Mouse (Mus musculus): Measurements from ENCODE around the gene Spic.

- TF ChIP-seq POLR2A (IDR thresholded peaks at IDR 0.05; ENCODE audit: insufficient read depth, low read depth, low read length) (no peak), CTCF (IDR thresholded peaks at IDR 0.05; ENCODE audit: insufficient read depth, low read depth, low read length) (no peak)
These were observed 30.8 kb upstream of the Spic start for GRCm38 (mm10) chr10:88715621-88716020.
